Mouse (Mus musculus) MEL (cell line): Measurements from ENCODE around the gene Rc3h2. TPM values are rescaled to one million over a fixed set of nuclear protein-coding genes. Genes with fewer than 3 reads are reported as not detected.

ENCODE experiments used
- DNase-seq: peaks from one replicate; pipeline ENCODE4 v3.0.0; 2011; ENCODE audit warnings: low read depth, low spot score
- H3K27ac ChIP-seq: 2 replicates; pipeline ENCODE4 v1.5.1; 2012; ENCODE audit warnings: low read depth, mild to moderate bottlenecking, control low read depth, low read length, moderate library complexity; ENCODE audit not compliant: control insufficient read depth
- H3K27me3 ChIP-seq, 2 experiments: fragments of 150-350 bp in 1 of 2; sonication (generic) in 1 of 2; 2 replicates each; pipeline ENCODE4 v1.6.1; 2012; ENCODE audit warnings: low read length in 2 of 2, mild to moderate bottlenecking in 2 of 2, improper control_type of control experiment in 1 of 2, moderate library complexity in 1 of 2; ENCODE audit not compliant: insufficient read depth in 2 of 2, control insufficient read depth in 1 of 2
- H3K36me3 ChIP-seq, 2 experiments: 2 replicates each; pipeline ENCODE4 v1.6.1; 2012 to 2014; ENCODE audit warnings: low read length in 2 of 2, improper control_type of control experiment in 1 of 2, inconsistent platforms in 1 of 2, mild to moderate bottlenecking in 1 of 2; ENCODE audit not compliant: insufficient read depth in 2 of 2, control insufficient read depth in 1 of 2
- H3K4me1 ChIP-seq, 2 experiments: fragments of 150-350 bp in 1 of 2; sonication (generic) in 1 of 2; 2 replicates each; pipeline ENCODE4 v1.6.1; 2012; ENCODE audit warnings: low read length in 2 of 2, improper control_type of control experiment in 1 of 2, mild to moderate bottlenecking in 1 of 2; ENCODE audit not compliant: insufficient read depth in 2 of 2, control insufficient read depth in 1 of 2
- H3K4me3 ChIP-seq, 2 experiments: fragments of 150-350 bp in 1 of 2; sonication (generic) in 1 of 2; 2 replicates each; pipeline ENCODE4 v1.5.1; 2012; ENCODE audit warnings: low read depth in 2 of 2, low read length in 2 of 2, mild to moderate bottlenecking in 2 of 2, moderate library complexity in 2 of 2, control low read depth in 1 of 2, improper control_type of control experiment in 1 of 2; ENCODE audit not compliant: control insufficient read depth in 1 of 2, insufficient read depth in 1 of 2
- H3K79me2 ChIP-seq: 2 replicates; pipeline ENCODE4 v1.6.1; 2012; ENCODE audit warnings: mild to moderate bottlenecking, low read length, moderate library complexity; ENCODE audit not compliant: control insufficient read depth, poor library complexity, insufficient read depth
- H3K9ac ChIP-seq: 2 replicates; pipeline ENCODE4 v1.6.1; 2012; ENCODE audit warnings: low read depth, mild to moderate bottlenecking, control low read depth, low read length, moderate library complexity; ENCODE audit not compliant: control insufficient read depth, poor library complexity, severe bottlenecking
- H3K9me3 ChIP-seq: fragments of 150-350 bp; sonication (generic); replicated peaks from 2 replicates; pipeline ENCODE4 v1.6.1; 2012; ENCODE audit warnings: mild to moderate bottlenecking, low read length, improper control_type of control experiment, moderate library complexity; ENCODE audit not compliant: insufficient read depth
- CHD2 ChIP-seq: IDR thresholded peaks from 2 replicates; pipeline ENCODE4 v1.6.1; 2011; ENCODE audit warnings: low read length, improper control_type of control experiment
- CTCF ChIP-seq, 3 experiments: IDR thresholded peaks in 2 of 3; conservative IDR thresholded peaks in 1 of 3; 2 replicates each; pipeline ENCODE4 v1.5.1; 2011 to 2012; ENCODE audit warnings: low read length in 3 of 3, low read depth in 2 of 3, mild to moderate bottlenecking in 2 of 3, improper control_type of control experiment in 1 of 3, inconsistent platforms in 1 of 3, mixed read lengths in 1 of 3, moderate library complexity in 1 of 3; ENCODE audit not compliant: control insufficient read depth in 1 of 3, insufficient read depth in 1 of 3, poor library complexity in 1 of 3, severe bottlenecking in 1 of 3
- E2F4 ChIP-seq: IDR thresholded peaks from 2 replicates; pipeline ENCODE4 v1.6.1; 2011; ENCODE audit warnings: low read depth, low read length, improper control_type of control experiment, borderline replicate concordance
- EP300 ChIP-seq, 2 experiments: IDR thresholded peaks; 2 replicates each; pipeline ENCODE4 v1.6.1; 2011; ENCODE audit warnings: improper control_type of control experiment in 2 of 2, low read length in 2 of 2, low read depth in 1 of 2, mild to moderate bottlenecking in 1 of 2
- GABPA ChIP-seq: IDR thresholded peaks from 2 replicates; pipeline ENCODE4 v1.6.1; 2012; ENCODE audit warnings: low read depth, mild to moderate bottlenecking, inconsistent platforms, low read length, improper control_type of control experiment, moderate library complexity
- GATA1 ChIP-seq: IDR thresholded peaks from 2 replicates; pipeline ENCODE4 v1.6.1; 2011; ENCODE audit warnings: low read depth, low read length, improper control_type of control experiment
- JUND ChIP-seq: IDR thresholded peaks from 2 replicates; pipeline ENCODE4 v1.6.1; 2011; ENCODE audit warnings: low read depth, mild to moderate bottlenecking, improper control_type of control experiment, low read length
- KAT2A ChIP-seq: conservative IDR thresholded peaks from 2 replicates; pipeline ENCODE4 v1.6.1; 2012; ENCODE audit warnings: low read depth, low read length, improper control_type of control experiment, inconsistent platforms
- MAFK ChIP-seq: IDR thresholded peaks from 2 replicates; pipeline ENCODE4 v1.6.1; 2011; ENCODE audit warnings: low read depth, mild to moderate bottlenecking, low read length, improper control_type of control experiment, borderline replicate concordance
- MXI1 ChIP-seq: IDR thresholded peaks from 2 replicates; pipeline ENCODE4 v1.6.1; 2011; ENCODE audit warnings: mild to moderate bottlenecking, low read depth, low read length, improper control_type of control experiment
- MYB ChIP-seq: IDR thresholded peaks from 2 replicates; pipeline ENCODE4 v1.6.1; 2011; ENCODE audit warnings: mild to moderate bottlenecking, low read depth, low read length, improper control_type of control experiment
- NRF1 ChIP-seq: IDR thresholded peaks from 2 replicates; pipeline ENCODE4 v1.6.1; 2014; ENCODE audit warnings: low read depth, mild to moderate bottlenecking, inconsistent platforms, low read length, improper control_type of control experiment, moderate library complexity; ENCODE audit not compliant: poor library complexity, insufficient read depth, severe bottlenecking
- POLR2AphosphoS2 ChIP-seq: IDR thresholded peaks from 2 replicates; pipeline ENCODE4 v1.6.1; 2011; ENCODE audit warnings: low read length, improper control_type of control experiment
- POLR2AphosphoS5 ChIP-seq: IDR thresholded peaks from 2 replicates; pipeline ENCODE4 v1.6.1; 2012; ENCODE audit warnings: low read depth, borderline replicate concordance, mild to moderate bottlenecking, inconsistent platforms, low read length, moderate library complexity, mixed read lengths
- RAD21 ChIP-seq: IDR thresholded peaks from 2 replicates; pipeline ENCODE4 v1.6.1; 2011; ENCODE audit warnings: mild to moderate bottlenecking, low read depth, low read length, improper control_type of control experiment
- RCOR1 ChIP-seq: IDR thresholded peaks from 2 replicates; pipeline ENCODE4 v1.6.1; 2012; ENCODE audit warnings: low read depth, mild to moderate bottlenecking, inconsistent platforms, low read length, improper control_type of control experiment
- SIN3A ChIP-seq: IDR thresholded peaks from 2 replicates; pipeline ENCODE4 v1.6.1; 2012; ENCODE audit warnings: low read length, improper control_type of control experiment, inconsistent platforms
- SMC3 ChIP-seq: IDR thresholded peaks from 2 replicates; pipeline ENCODE4 v1.6.1; 2011; ENCODE audit warnings: low read depth, low read length, improper control_type of control experiment
- TBP ChIP-seq: IDR thresholded peaks from 2 replicates; pipeline ENCODE4 v1.8.0; 2011; ENCODE audit warnings: low read depth, low read length, improper control_type of control experiment
- ZC3H11A ChIP-seq: IDR thresholded peaks from 2 replicates; pipeline ENCODE4 v1.6.1; 2012; ENCODE audit warnings: low read depth, mild to moderate bottlenecking, inconsistent platforms, low read length, improper control_type of control experiment
- ZMIZ1 ChIP-seq: IDR thresholded peaks from 2 replicates; pipeline ENCODE4 v1.6.1; 2012; ENCODE audit warnings: low read depth, mild to moderate bottlenecking, inconsistent platforms, low read length, improper control_type of control experiment, moderate library complexity
- polyA plus RNA-seq, 2 experiments: library from polyadenylated mRNA; stranded (reverse) in 1 of 2; unstranded in 1 of 2; fragments of >175 nt in 1 of 2; fragments of >200 nt in 1 of 2; gene quantifications; 2 replicates each; pipeline versions ENCODE4 v1.2.1 to v1.2.4; 2012; ENCODE audit warnings: low replicate concordance in 2 of 2, low read depth in 1 of 2; ENCODE audit not compliant: insufficient read length in 2 of 2, insufficient read depth in 1 of 2, missing spikeins in 1 of 2
- total RNA-seq: library from RNA; depleted of rRNA; stranded (reverse); fragments of 300-350 nt; gene quantifications from 2 replicates; pipeline ENCODE4 v1.2.3, GENCODE M21; 2012

Gene Rc3h2
- total and polyA plus RNA-seq, 3 experiments, result 4.1 to 43.5 (median 10.5) TPM

- Histone ChIP-seq H3K27ac (peak overlapping the region; percentile 44; the same call in 1 of the 2 replicates), H3K4me1 (peaks cover 5 to 6% of the 10 kb centered on the region in 2 experiments), H3K27me3 (no peaks in the 10 kb centered on the region), H3K36me3 (peaks cover 5 to 37% of the 10 kb centered on the region in 2 experiments; a peak in 3 of 4 replicates), H3K4me3 (peak overlapping the region; percentile 72 to 94), H3K9ac (peak overlapping the region; percentile 92), H3K79me2 (peaks cover 19% of the 10 kb centered on the region), H3K9me3 (no peaks in the 10 kb centered on the region)
- TF ChIP-seq NRF1, result no peak
- TF ChIP-seq SIN3A, result peak; percentile 81
- TF ChIP-seq GATA1, result peak; percentile 37; the same call in 1 of the 2 replicates
- no peak for TF ChIP-seq ZMIZ1
- peak; percentile 56; the same call in 1 of the 2 replicates for TF ChIP-seq RCOR1
- TF ChIP-seq POLR2AphosphoS5, result no peak
- no peak for TF ChIP-seq GABPA
- peak; percentile 38 for DNase-seq
Observed at GRCm38 (mm10) chr2:37421903-37422302, 800 bp downstream of the Rc3h2 start.

GRCm38 (mm10) chr2:37395539-37395938, 27.2 kb downstream of the Rc3h2 start:
- Histone ChIP-seq H3K9me3 (no peaks in the 10 kb centered on the region), H3K27ac (no peak overlapping the region), H3K4me3 (no peak overlapping the region), H3K4me1 (no peaks in the 10 kb centered on the region), H3K36me3 (peaks cover 0 to 20% of the 10 kb centered on the region in 2 experiments; a peak in 3 of 4 replicates), H3K79me2 (no peaks in the 10 kb centered on the region), H3K9ac (no peak overlapping the region), H3K27me3 (no peaks in the 10 kb centered on the region)
- TF ChIP-seq RAD21, result peak; percentile 27
- TF ChIP-seq ZC3H11A, result peak; percentile 24; the same call in 1 of the 2 replicates
- peak in 1 of 3 experiments; percentile 50; a peak in 2 of 6 replicates for TF ChIP-seq CTCF (IDR thresholded peaks at IDR 0.05 in 2 of 3, conservative IDR thresholded peaks at IDR 0.05 in 1 of 3; ENCODE audit: control insufficient read depth in 1 of 3, insufficient read depth in 1 of 3, low read depth in 2 of 3, low read length in 3 of 3, poor library complexity in 1 of 3, severe bottlenecking in 1 of 3)
- TF ChIP-seq SMC3, result peak; percentile 48
- TF ChIP-seq MAFK, result peak; percentile 52; the same call in 1 of the 2 replicates
- no peak for TF ChIP-seq EP300 (IDR thresholded peaks at IDR 0.05; ENCODE audit: low read depth in 1 of 2, low read length in 2 of 2)
- peak; percentile 23 for DNase-seq

- Histone ChIP-seq H3K36me3 (peaks cover 0 to 22% of the 10 kb centered on the region in 2 experiments; a peak in 2 of 4 replicates), H3K27me3 (no peaks in the 10 kb centered on the region), H3K9me3 (no peaks in the 10 kb centered on the region), H3K4me1 (no peaks in the 10 kb centered on the region), H3K79me2 (no peaks in the 10 kb centered on the region), H3K4me3 (no peak overlapping the region), H3K27ac (no peak overlapping the region), H3K9ac (no peak overlapping the region)
- TF ChIP-seq CHD2 (no peak), KAT2A (no peak), ZMIZ1 (no peak), GATA1 (no peak), MXI1 (no peak), JUND (no peak), TBP (no peak), MYB (no peak), MAFK (no peak), E2F4 (no peak), SMC3 (no peak), POLR2AphosphoS2 (no peak)
- no peak for DNase-seq
Observed at GRCm38 (mm10) chr2:37382921-37383320, 39.8 kb downstream of the Rc3h2 start.
